In genomic region chr16:66201406-66201805, GRCm38 (mm10) we compare ENCODE assay signal across 27 mouse cellular contexts.
"Had no signal": no experiment of that assay in that cellular context is flagged by ENCODE, and none has a peak within 500 bp of the region (broad histone marks: within the 10 kb centered on the region; RNA-seq: fewer than 3 reads in every experiment).

No protein-coding gene starts in this region.

- ATAC-seq: forebrain, embryonic 13.5 days; forebrain, embryonic 14.5 days; forebrain, embryonic 15.5 days; forebrain, embryonic 16.5 days; forebrain, postnatal 0 days had no signal

- H3K27ac ChIP-seq: embryonic facial prominence, embryonic 10.5 days; embryonic facial prominence, embryonic 12.5 days; embryonic facial prominence, embryonic 13.5 days; embryonic facial prominence, embryonic 15.5 days; forebrain, embryonic 10.5 days; forebrain, embryonic 12.5 days; forebrain, embryonic 13.5 days; forebrain, embryonic 15.5 days; gastrocnemius, adult 2 months; heart, adult 2 months had no signal

- H3K36me3 ChIP-seq: embryonic facial prominence, embryonic 10.5 days; embryonic facial prominence, embryonic 12.5 days; embryonic facial prominence, embryonic 13.5 days; embryonic facial prominence, embryonic 15.5 days; forebrain, embryonic 10.5 days; forebrain, embryonic 12.5 days; forebrain, embryonic 15.5 days had no signal

- H3K9ac ChIP-seq: embryonic facial prominence, embryonic 12.5 days; embryonic facial prominence, embryonic 13.5 days; embryonic facial prominence, embryonic 15.5 days; forebrain, embryonic 12.5 days; forebrain, embryonic 13.5 days; forebrain, embryonic 15.5 days; forebrain, postnatal 0 days had no signal

- DNase-seq: cerebellum, adult 8-10 months; cerebellum, adult 9-10 months; cerebellum, adult 9-11 months; cerebellum, postnatal 10 days; cerebellum, postnatal 14 days; cerebellum, postnatal 25 days; cerebellum, postnatal 36 days; embryo, embryonic 11 days; forebrain, postnatal 0 days; gastrocnemius, adult 2 months; gastrocnemius, postnatal 10 days; gastrocnemius, postnatal 14 days; gastrocnemius, postnatal 25 days; gastrocnemius, postnatal 36 days; heart, adult 18-20 months; heart, adult 2 months had no signal

- H3K4me3 ChIP-seq: embryonic facial prominence, embryonic 10.5 days; embryonic facial prominence, embryonic 12.5 days; embryonic facial prominence, embryonic 13.5 days; embryonic facial prominence, embryonic 15.5 days; erythroblast, embryonic 14.5 days; forebrain, embryonic 10.5 days; forebrain, embryonic 12.5 days; forebrain, embryonic 13.5 days; forebrain, embryonic 15.5 days; gastrocnemius, adult 2 months; heart, adult 2 months had no signal

- H3K27me3 ChIP-seq: embryonic facial prominence, embryonic 12.5 days; embryonic facial prominence, embryonic 13.5 days; embryonic facial prominence, embryonic 15.5 days; forebrain, embryonic 12.5 days; forebrain, embryonic 13.5 days; forebrain, embryonic 15.5 days had no signal

- H3K4me2 ChIP-seq: embryonic facial prominence, embryonic 12.5 days; embryonic facial prominence, embryonic 13.5 days; embryonic facial prominence, embryonic 15.5 days; forebrain, embryonic 12.5 days; forebrain, embryonic 13.5 days; forebrain, embryonic 15.5 days had no signal

- H3K9me3 ChIP-seq: embryonic facial prominence, embryonic 10.5 days; embryonic facial prominence, embryonic 12.5 days; embryonic facial prominence, embryonic 13.5 days; embryonic facial prominence, embryonic 15.5 days; forebrain, embryonic 10.5 days; forebrain, embryonic 12.5 days; forebrain, embryonic 13.5 days; forebrain, embryonic 15.5 days had no signal

- H3K4me1 ChIP-seq: embryonic facial prominence, embryonic 10.5 days; embryonic facial prominence, embryonic 12.5 days; embryonic facial prominence, embryonic 13.5 days; embryonic facial prominence, embryonic 15.5 days; forebrain, embryonic 10.5 days; forebrain, embryonic 12.5 days; forebrain, embryonic 13.5 days; forebrain, embryonic 15.5 days had no signal
